Comparison of ENCODE assay signal across 12 mouse cellular contexts in the genomic region with DNA sequence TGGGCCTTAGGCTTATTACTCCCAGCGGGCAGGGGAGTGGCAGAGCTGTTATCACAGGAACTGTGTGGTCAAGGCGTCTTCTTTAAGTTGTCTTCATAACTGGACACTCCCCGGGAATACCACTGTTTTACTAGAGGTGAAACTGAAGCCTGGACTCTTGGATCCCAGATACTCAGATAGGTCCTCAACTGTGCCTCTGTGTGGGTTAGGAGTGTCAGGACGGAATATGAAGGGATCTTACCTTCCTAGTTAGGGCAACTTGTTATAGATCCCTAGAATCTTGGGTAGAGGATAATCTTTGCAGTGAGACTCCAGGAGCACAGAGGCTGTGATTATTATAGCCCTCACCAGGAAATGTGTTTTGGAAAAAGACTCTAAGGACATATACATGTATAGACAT. TPM values are rescaled to one million over a fixed set of nuclear protein-coding genes. Genes with fewer than 3 reads are reported as not detected.
"Had no signal": no experiment of that assay in that cellular context is flagged by ENCODE, and none has a peak within 500 bp of the region (broad histone marks: within the 10 kb centered on the region; RNA-seq: fewer than 3 reads in every experiment).

A gene (minus strand): TSS at position 101 of the 400 bp plus-strand sequence.

- ATAC-seq: liver, postnatal 0 days; midbrain, embryonic 13.5 days had no signal

- H3K9ac ChIP-seq: liver, embryonic 13.5 days; liver, postnatal 0 days; lung, embryonic 15.5 days; midbrain, embryonic 13.5 days; neural tube, embryonic 12.5 days had no signal

- H3K4me1 ChIP-seq: midbrain, embryonic 13.5 days; neural tube, embryonic 12.5 days had no signal

- H3K9me3 ChIP-seq: liver, embryonic 13.5 days; lung, embryonic 15.5 days; midbrain, embryonic 13.5 days; neural tube, embryonic 12.5 days had no signal

- H3K27ac ChIP-seq: liver, embryonic 13.5 days; lung, embryonic 15.5 days; midbrain, embryonic 13.5 days; neural tube, embryonic 12.5 days had no signal

- H3K27me3 ChIP-seq: liver, embryonic 13.5 days; lung, embryonic 15.5 days; midbrain, embryonic 13.5 days; neural tube, embryonic 12.5 days had no signal

- H3K4me3 ChIP-seq: liver, embryonic 13.5 days; lung, embryonic 15.5 days; midbrain, embryonic 13.5 days; myocyte; neural tube, embryonic 12.5 days had no signal

- H3K4me2 ChIP-seq: liver, embryonic 13.5 days; lung, embryonic 15.5 days; midbrain, embryonic 13.5 days; neural tube, embryonic 12.5 days had no signal

- DNase-seq: kidney, adult 18-20 months; kidney, postnatal 14 days; liver; liver, embryonic 13.5 days; liver, postnatal 0 days; thymus, postnatal 36 days had no signal

- H3K36me3 ChIP-seq: liver, embryonic 13.5 days; lung, embryonic 15.5 days; midbrain, embryonic 13.5 days; neural tube, embryonic 12.5 days had no signal

RNA-seq across cellular contexts. Expression of the gene that starts here (rescaled TPM):
- total RNA-seq: left cerebral cortex, postnatal 36 days; megakaryocyte progenitor cell, adult 5-6 weeks had no signal
- polyA plus RNA-seq: midbrain, embryonic 13.5 days; neural tube, embryonic 12.5 days had no signal
